Mouse (Mus musculus): Measurements from ENCODE around the gene Prok2.

Gene Prok2

GRCm38 (mm10) chr6:99692916-99693841, 33.0 kb downstream of the Prok2 start:
- no peak for DNase-seq (ENCODE audit: low spot score in 2 of 2)

GRCm38 (mm10) chr6:99692206-99692915, 33.8 kb downstream of the Prok2 start, which contains the start of gene Gpr27:
Gene Gpr27 (plus strand): TSS chr6:99692679.
- DNase-seq (ENCODE audit: low spot score in 2 of 2), result no peak

GRCm38 (mm10) chr6:99691666-99692205, 34.5 kb downstream of the Prok2 start:
- DNase-seq (ENCODE audit: low spot score in 2 of 2), result no peak

- DNase-seq (ENCODE audit: low spot score in 2 of 2), result no peak
Observed at GRCm38 (mm10) chr6:99688513-99688912, 37.7 kb downstream of the Prok2 start.

- no peak for DNase-seq (ENCODE audit: low spot score in 2 of 2)
Observed at GRCm38 (mm10) chr6:99684899-99685298, 41.3 kb downstream of the Prok2 start.

GRCm38 (mm10) chr6:99683974-99684373, 42.2 kb downstream of the Prok2 start:
- no peak for DNase-seq (ENCODE audit: low spot score in 2 of 2)

- no peak for DNase-seq (ENCODE audit: low spot score in 2 of 2)
Observed at GRCm38 (mm10) chr6:99678108-99678507, 48.1 kb downstream of the Prok2 start.

GRCm38 (mm10) chr6:99677325-99677724, 48.9 kb downstream of the Prok2 start:
- DNase-seq (ENCODE audit: low spot score in 2 of 2), result no peak

GRCm38 (mm10) chr6:99674482-99674881, 51.7 kb downstream of the Prok2 start:
- DNase-seq (ENCODE audit: low spot score in 2 of 2), result no peak

GRCm38 (mm10) chr6:99671768-99672167, 54.4 kb downstream of the Prok2 start:
- DNase-seq (ENCODE audit: low spot score in 2 of 2), result no peak

GRCm38 (mm10) chr6:99670481-99671119, 55.6 kb downstream of the Prok2 start:
- DNase-seq (ENCODE audit: low spot score in 2 of 2), result peak in 1 of 2 experiments; percentile 44

GRCm38 (mm10) chr6:99669481-99670325, 56.5 kb downstream of the Prok2 start:
- no peak for DNase-seq (ENCODE audit: low spot score in 2 of 2)

- peak in 1 of 2 experiments; percentile 23 for DNase-seq (ENCODE audit: low spot score in 2 of 2)
Observed at GRCm38 (mm10) chr6:99667290-99667689, 58.9 kb downstream of the Prok2 start.

- DNase-seq (ENCODE audit: low spot score in 2 of 2), result peak; percentile 60 to 79
Observed at GRCm38 (mm10) chr6:99666318-99667171, 59.6 kb downstream of the Prok2 start, which contains the start of the genes Eif4e3 and Gm20696. Gene Eif4e3 (minus strand): TSS chr6:99666771. Gene Gm20696 (minus strand): TSS chr6:99666797.

- DNase-seq (ENCODE audit: low spot score in 2 of 2), result peak; percentile 27 to 52
Observed at GRCm38 (mm10) chr6:99665457-99666317, 60.5 kb downstream of the Prok2 start.

- DNase-seq (ENCODE audit: low spot score in 2 of 2), result no peak
Observed at GRCm38 (mm10) chr6:99663232-99663631, 63.0 kb downstream of the Prok2 start.
